Mouse (Mus musculus) thymus, postnatal 4 days (tissue): ENCODE measurements around the gene Prl6a1.

Experiments
- DNase-seq: peaks from one replicate; pipeline ENCODE4 v3.0.0; 2021

Gene Prl6a1

DNA sequence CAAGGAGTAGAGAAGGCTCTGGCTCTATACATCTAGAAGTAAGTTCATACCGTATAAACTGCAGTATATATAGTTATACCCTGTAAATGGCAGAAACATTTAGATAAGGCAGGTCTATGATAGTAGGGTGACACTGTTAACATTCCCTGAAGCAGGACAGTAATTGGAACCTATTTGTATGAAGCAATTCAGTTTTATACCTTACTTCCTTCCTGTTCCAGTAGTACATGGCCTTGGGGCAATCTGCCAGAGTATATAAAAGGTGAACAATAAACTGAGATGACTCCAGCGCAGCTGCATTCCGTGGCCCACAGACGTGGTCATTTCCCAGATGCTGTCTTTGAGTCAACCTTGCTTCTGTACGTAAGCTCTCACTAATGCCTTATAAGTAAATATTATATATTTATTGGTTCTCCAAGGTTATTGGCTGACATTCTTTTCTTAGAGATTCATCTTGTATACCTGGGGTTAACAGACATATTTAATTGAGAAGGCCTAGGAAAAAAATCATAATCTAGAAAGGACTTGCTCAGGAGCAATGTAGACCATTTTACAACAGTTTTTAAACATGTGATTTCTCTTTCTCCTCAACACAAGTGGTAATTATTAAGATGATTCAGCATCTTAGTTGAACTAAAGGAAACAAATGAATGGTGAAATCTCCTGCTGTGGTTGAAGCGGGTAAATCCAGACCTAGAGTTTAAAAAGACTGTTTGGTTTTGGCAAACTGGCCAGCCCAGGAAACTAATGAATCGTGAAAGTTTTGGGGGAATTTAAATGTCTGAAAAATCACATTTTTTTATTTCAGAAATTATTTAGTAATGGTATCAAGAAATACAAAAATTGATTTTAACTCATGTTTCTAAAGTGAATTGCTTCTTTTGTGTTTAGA is at the start of gene Prl6a1:
Prl6a1 (plus strand) TSS at position 294 of the 892 bp plus-strand sequence.
- DNase-seq, result no peak

GRCm38 (mm10) chr13:27334989-27335388 is 22.6 kb downstream of the Prl6a1 start:
- DNase-seq, result no peak

DNA sequence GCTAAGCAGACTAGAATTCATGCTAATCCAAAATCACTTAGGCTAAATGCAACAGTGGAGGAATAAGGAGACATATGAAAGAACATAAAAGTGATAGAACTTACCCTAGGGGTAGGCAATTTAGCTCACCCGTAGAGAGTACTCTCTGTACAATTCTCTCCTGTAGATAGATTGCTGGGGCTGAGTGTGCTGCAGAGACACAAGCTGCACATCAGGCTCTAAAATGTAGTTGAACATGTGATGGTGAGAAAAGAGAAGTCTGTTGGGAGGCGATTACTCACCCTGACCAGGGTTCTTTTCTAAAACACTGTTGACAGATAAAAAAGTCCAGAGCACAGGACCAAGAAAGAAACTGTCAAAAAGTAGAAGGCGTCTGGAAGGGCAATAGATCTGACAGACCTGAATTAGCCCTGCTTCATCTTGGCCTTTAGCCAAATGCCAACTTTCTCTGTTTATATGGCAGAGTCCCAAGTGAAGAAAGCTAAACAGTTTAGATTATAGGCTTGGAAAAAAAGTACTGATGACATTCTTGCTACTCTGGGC is 30.4 kb downstream of the Prl6a1 start:
- DNase-seq, result no peak

- DNase-seq, result no peak
These were observed 32.9 kb downstream of the Prl6a1 start, which contains the start of gene Prl8a2 for GRCm38 (mm10) chr13:27345373-27345772. Gene Prl8a2, plus strand, starts transcription at chr13:27345673.
